Mouse (Mus musculus): ENCODE data around the gene Pnck.

GRCm38 (mm10) chrX:73639901-73640469, 19.9 kb downstream of the Pnck start:
- TF ChIP-seq GATA1 (IDR thresholded peaks at IDR 0.05; ENCODE audit: borderline replicate concordance, low read length) = no peak
- TF ChIP-seq FLI1 (IDR thresholded peaks at IDR 0.05; ENCODE audit: low read length) = no peak

Measured in megakaryocyte, embryonic 14.5 days (primary cell).